Mouse (Mus musculus) lung, postnatal 0 days (tissue): Measurements from ENCODE around the gene Ces1h.

Experiments used
- CTCF ChIP-seq: IDR thresholded peaks from 2 replicates; pipeline ENCODE4 v1.5.1; 2016; ENCODE audit warnings: antibody characterized with exemption, mild to moderate bottlenecking
- EP300 ChIP-seq: IDR thresholded peaks from 2 replicates; pipeline ENCODE4 v1.6.1; 2016; ENCODE audit warnings: antibody characterized with exemption, mild to moderate bottlenecking, control low read depth

- peak; percentile 61 for TF ChIP-seq CTCF
- TF ChIP-seq EP300 = no peak
Measured at GRCm38 (mm10) chr8:93398044-93398443, 18.5 kb upstream of the Ces1h start.
